Mouse (Mus musculus) limb, embryonic 15.5 days (tissue): Measurements from ENCODE around the gene Nr2c1. TPM values are rescaled to one million over a fixed set of nuclear protein-coding genes. Genes with fewer than 3 reads are reported as not detected.
A peak's percentile ranks its signal among the peaks of the same experiment; 100 is the strongest.

Experiments used
- ATAC-seq: fragments of 200-750 bp; cut with Nextera tagmentation; 2 replicates; pipeline ENCODE4 v1.8.0; 2017; ENCODE audit warnings: low read depth, moderate TSS enrichment; ENCODE audit not compliant: insufficient number of reproducible peaks, low FRiP score, low TSS enrichment
- H3K27ac ChIP-seq: fragments of 300-500 bp; sonication (generic); 2 replicates; pipeline ENCODE4 v1.5.1; 2015; ENCODE audit warnings: moderate library complexity, mild to moderate bottlenecking, inconsistent platforms
- H3K27me3 ChIP-seq: fragments of 300-500 bp; sonication (generic); 2 replicates; pipeline ENCODE4 v1.6.1; 2015; ENCODE audit warnings: inconsistent platforms
- H3K36me3 ChIP-seq: fragments of 300-500 bp; sonication (generic); 2 replicates; pipeline ENCODE4 v1.6.1; 2015; ENCODE audit warnings: inconsistent platforms
- H3K4me1 ChIP-seq: fragments of 300-500 bp; sonication (generic); 2 replicates; pipeline ENCODE4 v1.6.1; 2015; ENCODE audit warnings: inconsistent platforms
- H3K4me2 ChIP-seq: fragments of 300-500 bp; sonication (generic); 2 replicates; pipeline ENCODE4 v1.6.1; 2015; ENCODE audit warnings: mild to moderate bottlenecking, inconsistent platforms
- H3K4me3 ChIP-seq: fragments of 300-500 bp; sonication (generic); 2 replicates; pipeline ENCODE4 v1.5.1; 2015; ENCODE audit warnings: mild to moderate bottlenecking, inconsistent platforms
- H3K9ac ChIP-seq: fragments of 300-500 bp; sonication (generic); 2 replicates; pipeline ENCODE4 v1.6.1; 2015; ENCODE audit warnings: inconsistent platforms
- H3K9me3 ChIP-seq: fragments of 300-500 bp; sonication (generic); 2 replicates; pipeline ENCODE4 v1.6.1; 2016; ENCODE audit warnings: inconsistent platforms
- WGBS: fragments of 180-500 bp; shearing (Covaris S2); methylation state at CpG from one replicate; pipeline ENCODE4 v1.1.7; 2015; 5-methylcytosine and 5-hydroxymethylcytosine counted together
- polyA plus RNA-seq: library from polyadenylated mRNA; unstranded; fragments of >200 nt; fragmentation: Nextera tagmentation; extraction: Ambion mirVana; gene quantifications from 2 replicates; pipeline ENCODE4 v1.2.1, GENCODE M21; 2015

Gene Nr2c1
- polyA plus RNA-seq, 1 experiment from 2014 or later: 8.0 TPM

DNA sequence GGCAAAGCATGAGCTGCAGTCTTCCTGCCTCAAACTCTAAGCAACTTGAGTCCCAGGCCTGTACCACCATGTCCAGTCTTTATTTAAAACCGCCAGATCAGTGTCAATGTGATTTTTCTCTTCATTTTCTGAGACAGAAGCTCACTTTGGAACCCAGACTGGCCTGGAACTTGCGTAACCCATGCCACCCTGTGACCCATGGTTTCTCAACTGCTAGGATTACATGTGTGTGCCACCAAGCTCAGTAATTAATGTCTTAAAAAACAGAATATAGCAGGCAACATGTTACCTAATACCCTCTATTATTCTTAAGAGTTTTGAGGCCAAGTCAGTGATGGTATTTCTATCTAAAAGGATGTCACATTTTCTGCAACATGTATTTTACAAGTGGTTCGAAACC is 5.4 kb upstream of the Nr2c1 start:
- H3K9me3 ChIP-seq: no peaks in the 10 kb centered on the region
- 87% methylated on average over 3 of the region's 3 CpGs for WGBS
- ATAC-seq: no peak
- H3K4me2 ChIP-seq: no peak overlapping the region
- peaks cover 19% of the 10 kb centered on the region; the same call in 1 of the 2 replicates for H3K4me1 ChIP-seq
- no peak overlapping the region for H3K9ac ChIP-seq
- H3K27ac ChIP-seq: no peak overlapping the region
- no peak overlapping the region for H3K4me3 ChIP-seq
- 0 out of 2 replicates have a peak, but pooled peaks cover 3% of the 10 kb centered on the region for H3K36me3 ChIP-seq
- H3K27me3 ChIP-seq: no peaks in the 10 kb centered on the region

DNA sequence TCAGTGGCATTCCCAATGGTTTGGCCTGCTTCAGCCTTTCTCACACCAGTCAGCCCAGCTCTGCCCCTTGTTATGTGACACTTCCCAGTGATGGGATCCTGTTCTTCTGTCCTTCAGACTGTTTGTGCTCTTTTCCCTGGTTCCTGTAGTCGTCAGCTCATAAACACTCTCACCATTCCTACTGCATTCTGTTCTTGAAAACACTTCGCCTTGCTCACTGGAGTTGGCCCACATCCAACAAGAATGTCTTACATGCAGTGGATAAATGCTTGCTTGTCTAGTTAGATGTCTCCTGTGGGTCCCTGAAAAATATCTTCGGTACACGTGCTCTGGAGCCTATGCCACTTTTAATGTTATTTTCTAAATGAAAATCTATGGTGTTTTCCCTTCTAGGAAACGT is 3.2 kb upstream of the Nr2c1 start:
- peaks cover 27% of the 10 kb centered on the region for H3K4me1 ChIP-seq
- H3K27me3 ChIP-seq: no peaks in the 10 kb centered on the region
- no peak overlapping the region for H3K27ac ChIP-seq
- H3K9ac ChIP-seq: no peak overlapping the region
- H3K9me3 ChIP-seq: no peaks in the 10 kb centered on the region
- no peak for ATAC-seq
- 48% methylated on average over 5 of the region's 5 CpGs for WGBS
- no peaks in the 10 kb centered on the region for H3K36me3 ChIP-seq
- no peak overlapping the region for H3K4me2 ChIP-seq
- no peak overlapping the region for H3K4me3 ChIP-seq

DNA sequence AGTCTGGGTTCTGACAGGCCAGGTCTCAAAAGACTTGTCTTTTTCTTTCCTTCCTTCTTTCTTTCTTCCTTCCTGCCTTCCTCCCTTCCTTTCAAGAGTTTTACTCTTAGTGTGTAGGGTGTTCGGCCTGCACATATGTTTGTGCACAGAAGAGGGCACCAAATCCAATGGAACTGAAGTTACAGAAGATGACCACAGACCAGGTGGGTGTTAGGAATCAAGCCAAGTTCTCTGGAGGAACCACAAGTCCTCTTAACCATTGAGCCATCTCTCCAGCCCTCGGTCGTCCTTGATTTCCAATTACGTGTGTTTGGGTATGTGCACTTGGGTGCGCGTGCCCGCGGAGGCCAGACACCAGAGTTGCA is 450 bp upstream of the Nr2c1 start:
- Histone ChIP-seq H3K27ac (peak overlapping the region; percentile 84), H3K9ac (peak overlapping the region; percentile 85; the same call in 1 of the 2 replicates), H3K4me2 (peak overlapping the region; percentile 61), H3K9me3 (no peaks in the 10 kb centered on the region), H3K27me3 (no peaks in the 10 kb centered on the region), H3K4me1 (peaks cover 15% of the 10 kb centered on the region), H3K4me3 (peak overlapping the region; percentile 78), H3K36me3 (no peaks in the 10 kb centered on the region)
- ATAC-seq: peak; percentile 32; the same call in 1 of the 2 replicates
- WGBS: 13% methylated on average over 8 of the region's 8 CpGs

DNA sequence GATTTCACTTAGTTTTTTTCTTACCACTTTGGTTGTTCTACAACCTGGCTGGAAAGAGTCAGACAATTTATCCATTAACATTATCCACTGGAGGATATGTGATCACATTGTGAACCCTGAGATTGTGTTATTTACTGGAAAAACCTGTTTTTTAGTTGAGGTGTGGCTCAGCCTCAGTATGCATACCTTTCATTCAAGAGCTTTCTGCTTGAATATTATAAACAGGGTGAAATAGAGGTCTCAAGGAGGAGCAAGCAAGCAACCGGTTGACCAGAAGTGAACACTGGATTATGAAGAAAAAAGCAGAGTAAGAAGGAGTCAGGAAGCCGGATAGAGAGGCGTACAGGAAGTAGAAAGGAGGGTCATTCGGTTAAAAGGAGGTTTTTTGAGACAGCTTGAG is 3.7 kb downstream of the Nr2c1 start:
- Histone ChIP-seq H3K9me3 (no peaks in the 10 kb centered on the region), H3K4me2 (no peak overlapping the region), H3K27me3 (no peaks in the 10 kb centered on the region), H3K4me1 (peaks cover 12% of the 10 kb centered on the region), H3K9ac (no peak overlapping the region), H3K27ac (no peak overlapping the region), H3K4me3 (no peak overlapping the region), H3K36me3 (peaks cover 7% of the 10 kb centered on the region; the same call in 1 of the 2 replicates)
- 67% methylated on average over 4 of the region's 4 CpGs for WGBS
- ATAC-seq: no peak

- Histone ChIP-seq H3K4me3 (no peak overlapping the region), H3K4me2 (no peak overlapping the region), H3K4me1 (peaks cover 4% of the 10 kb centered on the region), H3K36me3 (peaks cover 19% of the 10 kb centered on the region), H3K27ac (no peak overlapping the region), H3K9ac (no peak overlapping the region), H3K27me3 (no peaks in the 10 kb centered on the region), H3K9me3 (no peaks in the 10 kb centered on the region)
- no peak for ATAC-seq
Measured at GRCm38 (mm10) chr10:94153841-94154240, 6.0 kb downstream of the Nr2c1 start.

DNA sequence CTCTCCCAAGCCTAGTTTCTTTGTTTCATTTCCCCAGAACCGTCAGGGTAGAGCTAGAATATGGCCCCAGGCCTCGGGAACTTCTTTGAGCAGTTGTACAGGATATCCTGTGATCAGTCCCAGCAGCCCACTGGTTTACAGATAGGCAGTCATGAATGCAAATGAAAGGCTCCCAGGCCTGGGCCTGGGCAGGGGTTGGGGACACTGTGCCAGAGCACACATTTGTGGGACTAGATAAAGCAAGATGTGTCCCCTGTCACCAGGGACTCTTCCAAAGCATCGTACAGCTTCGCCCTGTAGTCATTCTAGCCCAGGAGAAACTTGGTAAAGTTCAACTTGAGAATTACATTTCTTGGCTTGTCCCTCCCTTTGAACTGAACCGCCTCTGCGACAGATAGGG is 11.1 kb downstream of the Nr2c1 start:
- no peak overlapping the region for H3K4me2 ChIP-seq
- no peak overlapping the region for H3K9ac ChIP-seq
- H3K27ac ChIP-seq: no peak overlapping the region
- H3K36me3 ChIP-seq: peaks cover 42% of the 10 kb centered on the region
- H3K9me3 ChIP-seq: no peaks in the 10 kb centered on the region
- no peak for ATAC-seq
- no peaks in the 10 kb centered on the region for H3K4me1 ChIP-seq
- no peaks in the 10 kb centered on the region for H3K27me3 ChIP-seq
- H3K4me3 ChIP-seq: no peak overlapping the region
- WGBS: 89% methylated on average over 6 of the region's 6 CpGs

- Histone ChIP-seq H3K27me3 (no peaks in the 10 kb centered on the region), H3K27ac (no peak overlapping the region), H3K4me2 (no peak overlapping the region), H3K9me3 (no peaks in the 10 kb centered on the region), H3K9ac (no peak overlapping the region), H3K4me3 (no peak overlapping the region), H3K4me1 (no peaks in the 10 kb centered on the region), H3K36me3 (peaks cover 42% of the 10 kb centered on the region)
- 82% methylated on average over 4 of the region's 4 CpGs for WGBS
- ATAC-seq: no peak
Measured at GRCm38 (mm10) chr10:94159406-94159805, 11.6 kb downstream of the Nr2c1 start.

DNA sequence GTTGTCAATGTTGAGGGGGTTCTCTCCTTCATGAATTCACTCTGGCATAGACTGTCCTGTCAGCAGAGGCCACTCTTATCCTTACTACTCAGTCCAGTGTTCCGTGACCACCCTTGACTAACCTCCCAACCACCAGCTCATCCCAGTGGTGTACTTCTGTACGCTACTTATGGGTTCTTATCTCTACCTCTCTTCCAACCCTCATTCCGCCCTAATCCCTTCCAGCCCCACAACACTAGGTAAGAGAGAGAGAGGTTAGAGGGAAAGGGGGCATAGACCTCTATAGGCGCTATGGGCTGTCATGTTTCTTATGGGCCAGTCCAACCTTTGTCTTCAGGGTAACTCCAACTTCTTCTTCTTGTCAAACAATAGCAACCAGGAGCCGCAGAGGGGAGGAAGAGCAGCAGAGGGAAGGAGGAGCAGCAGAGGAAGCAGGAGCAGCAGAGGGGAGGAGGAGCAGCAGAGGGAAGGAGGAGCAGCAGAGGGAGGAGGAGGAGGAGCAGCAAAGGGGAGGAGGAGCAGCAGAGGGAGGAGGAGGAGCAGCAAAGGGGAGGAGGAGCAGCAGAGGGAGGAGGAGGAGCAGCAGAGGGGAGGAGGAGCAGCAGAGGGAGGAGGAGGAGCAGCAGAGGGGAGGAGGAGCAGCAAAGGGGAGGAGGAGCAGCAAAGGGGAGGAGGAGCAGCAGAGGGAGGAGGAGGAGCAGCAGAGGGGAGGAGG is 13.4 kb downstream of the Nr2c1 start:
- Histone ChIP-seq H3K9me3 (no peaks in the 10 kb centered on the region), H3K27ac (no peak overlapping the region), H3K27me3 (no peaks in the 10 kb centered on the region), H3K36me3 (peaks cover 43% of the 10 kb centered on the region), H3K4me2 (no peak overlapping the region), H3K4me3 (no peak overlapping the region), H3K9ac (no peak overlapping the region), H3K4me1 (no peaks in the 10 kb centered on the region)
- WGBS: 92% methylated on average over 5 of the region's 5 CpGs
- ATAC-seq: no peak

DNA sequence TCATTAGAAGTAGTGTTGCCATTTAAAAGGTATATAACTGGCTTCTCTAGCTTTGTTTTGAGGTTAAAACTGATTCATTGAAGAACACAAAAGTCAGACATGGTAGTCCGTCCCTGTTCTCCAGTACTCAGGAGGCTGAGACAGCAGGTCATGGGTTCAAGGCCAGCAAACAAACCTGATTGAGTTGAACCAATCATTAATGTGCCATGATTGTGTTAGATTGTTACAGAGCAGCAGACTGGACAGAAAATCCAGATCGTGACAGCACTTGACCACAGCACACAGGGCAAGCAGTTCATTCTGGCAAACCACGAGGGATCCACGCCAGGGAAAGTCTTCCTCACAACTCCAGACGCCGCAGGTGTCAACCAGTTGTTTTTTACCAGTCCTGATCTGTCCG is 14.2 kb downstream of the Nr2c1 start:
- 92% methylated on average over 7 of the region's 7 CpGs for WGBS
- ATAC-seq: no peak
- Histone ChIP-seq H3K4me3 (no peak overlapping the region), H3K27ac (no peak overlapping the region), H3K36me3 (peaks cover 47% of the 10 kb centered on the region), H3K4me2 (no peak overlapping the region), H3K4me1 (no peaks in the 10 kb centered on the region), H3K27me3 (no peaks in the 10 kb centered on the region), H3K9ac (no peak overlapping the region), H3K9me3 (no peaks in the 10 kb centered on the region)

DNA sequence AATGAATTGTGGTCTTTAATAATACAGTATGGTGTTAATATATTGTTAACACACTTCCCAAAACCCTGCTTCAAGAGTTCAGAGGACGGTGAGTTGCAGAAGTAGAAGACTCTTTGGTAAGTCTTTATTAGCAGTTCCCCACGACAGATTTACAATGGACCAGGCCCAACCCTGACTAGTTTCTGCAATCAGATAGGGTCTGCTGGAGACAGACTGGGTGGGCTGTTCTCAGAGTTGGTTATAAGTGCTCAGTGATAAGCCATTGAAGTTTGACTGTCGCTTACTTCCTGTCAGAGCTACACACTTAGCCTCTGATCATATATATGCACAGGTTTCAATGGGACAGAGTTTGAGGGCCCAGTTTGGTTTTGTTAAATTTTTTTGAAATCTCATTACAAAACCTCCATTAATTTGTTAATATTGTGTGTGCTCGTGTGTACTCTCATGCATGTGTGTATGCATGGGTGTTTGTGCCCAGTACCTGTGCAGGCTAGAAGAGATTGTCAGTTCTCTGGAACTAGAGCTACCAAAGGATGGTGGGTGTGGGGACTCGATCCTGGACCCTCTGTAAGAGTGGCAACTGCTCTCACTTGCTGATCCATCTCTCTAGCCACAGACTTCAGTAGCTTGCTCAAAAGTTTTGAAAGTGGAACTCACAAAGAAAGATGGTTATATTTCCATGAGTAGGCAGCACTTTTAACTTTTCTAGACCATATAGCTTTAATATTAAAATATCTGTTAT is 16.5 kb downstream of the Nr2c1 start:
- no peak overlapping the region for H3K9ac ChIP-seq
- H3K4me3 ChIP-seq: no peak overlapping the region
- no peak overlapping the region for H3K27ac ChIP-seq
- H3K4me1 ChIP-seq: no peaks in the 10 kb centered on the region
- no peak overlapping the region for H3K4me2 ChIP-seq
- peaks cover 53% of the 10 kb centered on the region for H3K36me3 ChIP-seq
- H3K9me3 ChIP-seq: no peaks in the 10 kb centered on the region
- WGBS: 77% methylated on average over 5 of the region's 5 CpGs
- no peaks in the 10 kb centered on the region for H3K27me3 ChIP-seq
- no peak for ATAC-seq

GRCm38 (mm10) chr10:94165426-94165825 is 17.6 kb downstream of the Nr2c1 start:
- ATAC-seq: no peak
- 80% methylated on average over 16 of the region's 16 CpGs for WGBS
- peaks cover 60% of the 10 kb centered on the region for H3K36me3 ChIP-seq
- H3K27ac ChIP-seq: no peak overlapping the region
- H3K9ac ChIP-seq: no peak overlapping the region
- no peaks in the 10 kb centered on the region for H3K27me3 ChIP-seq
- H3K4me1 ChIP-seq: no peaks in the 10 kb centered on the region
- H3K4me2 ChIP-seq: no peak overlapping the region
- no peaks in the 10 kb centered on the region for H3K9me3 ChIP-seq
- no peak overlapping the region for H3K4me3 ChIP-seq

DNA sequence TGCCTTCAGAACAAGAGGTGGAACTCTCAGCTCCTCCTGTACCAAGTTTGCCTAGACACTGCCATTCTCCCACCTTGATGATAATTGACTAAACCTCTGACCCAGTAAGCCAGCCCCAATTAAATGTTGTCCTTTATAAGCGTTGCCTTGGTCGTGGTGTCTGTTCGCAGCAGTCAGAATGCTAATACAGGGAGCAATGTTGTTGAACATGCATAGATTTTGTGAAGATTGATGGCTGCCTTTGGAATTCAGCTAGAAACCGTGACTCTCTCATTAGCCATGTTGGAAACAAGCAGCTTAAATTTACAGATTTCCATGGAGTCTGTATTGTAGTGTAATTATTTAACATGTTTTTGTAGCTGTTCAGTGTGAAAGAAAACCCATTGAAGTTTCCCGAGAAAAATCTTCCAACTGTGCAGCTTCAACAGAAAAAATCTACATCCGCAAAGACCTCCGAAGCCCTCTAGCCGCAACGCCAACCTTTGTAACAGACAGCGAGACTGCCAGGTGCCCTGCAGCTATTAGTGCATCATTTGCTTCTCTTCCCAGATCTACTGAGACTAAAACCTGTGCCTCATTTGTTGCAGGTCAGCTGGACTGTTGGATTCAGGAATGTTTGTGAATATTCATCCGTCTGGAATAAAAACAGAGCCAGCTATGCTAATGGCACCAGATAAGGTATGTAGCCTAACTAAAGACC is 19.4 kb downstream of the Nr2c1 start:
- Histone ChIP-seq H3K36me3 (peaks cover 61% of the 10 kb centered on the region), H3K9me3 (no peaks in the 10 kb centered on the region), H3K4me3 (no peak overlapping the region), H3K4me1 (no peaks in the 10 kb centered on the region), H3K27me3 (no peaks in the 10 kb centered on the region), H3K9ac (no peak overlapping the region), H3K4me2 (no peak overlapping the region), H3K27ac (no peak overlapping the region)
- ATAC-seq: no peak
- 87% methylated on average over 11 of the region's 11 CpGs for WGBS
